Mouse (Mus musculus): Measurements from ENCODE around the gene Cdcp1. TPM values are rescaled to one million over a fixed set of nuclear protein-coding genes. Genes with fewer than 3 reads are reported as not detected.

Cdcp1 gene
- polyA plus RNA-seq, 1 experiment from 2014 or later, result 11.8 TPM

DNA sequence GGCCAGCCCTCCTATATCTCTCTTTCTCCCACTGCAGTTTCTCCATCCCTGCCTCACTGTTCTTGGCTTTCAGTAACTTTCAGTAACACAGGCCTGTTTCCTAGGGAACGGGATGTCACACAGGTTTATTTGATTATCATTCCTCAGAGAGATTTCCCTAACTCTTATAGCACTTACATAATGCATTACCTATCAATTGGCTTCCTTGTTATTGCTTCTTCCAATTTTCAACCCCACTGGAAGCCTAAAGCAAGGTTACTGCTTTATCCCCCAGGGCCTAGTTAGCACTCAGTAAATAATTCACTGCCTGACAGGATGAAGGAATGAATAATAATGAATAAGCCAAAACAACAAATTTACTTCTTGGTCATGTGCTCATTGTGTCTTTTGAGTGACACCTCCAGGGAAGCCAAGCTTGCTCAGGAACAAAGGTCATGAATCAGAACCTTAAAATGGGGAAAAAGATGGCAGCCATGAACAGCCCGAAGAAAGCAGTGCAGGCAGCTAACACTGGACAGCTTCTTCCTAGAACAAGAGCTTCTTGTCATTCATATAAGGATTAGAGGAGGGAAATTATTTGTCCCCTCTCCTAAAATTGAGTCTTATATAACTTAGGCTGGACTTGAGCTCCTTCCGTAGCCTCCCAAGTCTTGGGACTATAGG lies 49.9 kb downstream of the Cdcp1 start:
- no peaks in the 10 kb centered on the region for H3K9me3 ChIP-seq
- H3K4me3 ChIP-seq, result no peak overlapping the region
- no peaks in the 10 kb centered on the region for H3K36me3 ChIP-seq
- H3K27me3 ChIP-seq, result no peaks in the 10 kb centered on the region
- no peak overlapping the region for H3K9ac ChIP-seq
- WGBS, result 84% methylated on average over 3 of the region's 3 CpGs
- ATAC-seq (ENCODE audit: borderline replicate concordance, extremely low read depth, low FRiP score, low TSS enrichment), result no peak
- no peaks in the 10 kb centered on the region for H3K4me1 ChIP-seq
- H3K27ac ChIP-seq, result no peak overlapping the region
- no peak overlapping the region for H3K4me2 ChIP-seq

DNA sequence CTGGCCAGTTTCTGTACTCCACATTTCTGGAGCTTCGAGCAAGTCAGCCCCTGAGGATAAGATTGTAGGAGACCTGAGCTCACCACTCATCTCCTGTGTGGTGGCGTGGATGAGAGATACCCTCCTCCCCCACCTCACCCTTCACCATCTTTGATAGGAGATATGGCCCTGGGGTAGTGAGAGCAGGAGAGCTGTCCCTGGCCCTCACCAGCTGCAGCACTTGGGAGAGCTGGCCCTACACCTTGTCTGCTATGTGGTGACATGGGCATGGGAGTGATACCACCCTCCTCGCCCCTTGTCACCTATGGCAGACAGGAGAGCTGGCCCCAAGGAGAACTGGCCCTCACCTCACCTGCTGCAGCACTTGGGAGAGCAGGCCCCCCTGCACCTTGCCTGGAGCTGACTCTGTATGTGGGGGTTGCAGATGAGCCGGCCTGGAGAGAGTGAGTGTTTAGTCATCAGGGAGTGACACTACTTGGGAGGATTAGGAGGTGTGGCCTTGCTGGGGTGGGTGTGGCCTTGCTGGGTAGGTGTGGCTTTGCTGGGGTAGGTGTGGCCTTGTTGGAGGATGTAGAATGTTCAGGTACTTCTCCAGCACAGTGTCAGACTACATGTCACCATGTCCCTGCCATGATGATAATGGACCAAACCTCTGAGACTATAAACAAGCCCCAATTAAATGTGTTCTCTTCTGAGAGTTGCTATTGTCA lies 52.7 kb downstream of the Cdcp1 start:
- no peak overlapping the region for H3K27ac ChIP-seq
- peak; percentile 67; the same call in 1 of the 2 replicates for ATAC-seq (ENCODE audit: borderline replicate concordance, extremely low read depth, low FRiP score, low TSS enrichment)

DNA sequence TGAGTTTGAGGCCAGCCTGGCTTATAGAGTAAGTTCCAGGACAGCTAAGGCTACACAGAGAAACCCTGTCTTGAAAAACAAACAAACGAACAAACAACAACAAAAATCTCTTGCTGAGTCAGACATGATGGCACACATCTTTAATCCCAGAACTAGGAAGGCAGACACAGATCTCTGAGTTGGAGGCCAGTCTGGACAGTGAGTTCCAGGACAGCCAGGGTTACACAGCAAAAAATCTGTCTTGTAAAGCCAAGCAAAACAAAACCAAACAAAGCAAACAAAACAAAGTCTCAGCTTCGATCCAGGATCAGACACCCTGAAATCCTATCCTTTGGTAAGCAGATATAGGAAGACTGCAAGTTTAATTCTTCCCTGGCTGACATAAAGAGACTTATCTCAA lies 54.0 kb downstream of the Cdcp1 start:
- 49% methylated on average over 2 of the region's 2 CpGs for WGBS
- no peak overlapping the region for H3K9ac ChIP-seq

More for the DNA sequence above, 52.7 kb downstream of the Cdcp1 start:
- H3K4me2 ChIP-seq, result no peak overlapping the region
- no peaks in the 10 kb centered on the region for H3K36me3 ChIP-seq
- no peaks in the 10 kb centered on the region for H3K27me3 ChIP-seq
- WGBS, result 70% methylated on average over 4 of the region's 4 CpGs
- no peak overlapping the region for H3K9ac ChIP-seq
- H3K9me3 ChIP-seq, result no peaks in the 10 kb centered on the region
- no peak overlapping the region for H3K4me3 ChIP-seq
- no peaks in the 10 kb centered on the region for H3K4me1 ChIP-seq

DNA sequence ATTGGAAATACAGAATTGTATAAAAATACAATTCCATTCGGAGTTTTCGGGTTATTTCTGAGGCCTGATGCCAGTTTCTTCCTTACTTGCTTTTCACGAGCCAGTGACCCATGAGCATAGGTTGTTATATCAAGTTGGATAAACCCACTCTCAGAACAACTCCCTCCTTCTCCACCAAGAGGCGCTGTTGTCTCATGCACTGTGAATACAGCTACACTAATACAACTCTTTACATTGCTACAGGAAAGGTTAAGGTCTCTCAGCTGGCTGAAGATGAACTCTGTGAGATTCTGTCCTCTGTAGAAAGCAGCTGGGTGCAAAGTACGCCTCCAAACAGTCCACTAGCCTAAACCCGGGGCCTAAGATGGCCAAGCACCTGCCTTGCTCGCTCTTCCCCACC lies 56.5 kb downstream of the Cdcp1 start:
- H3K27me3 ChIP-seq, result no peaks in the 10 kb centered on the region
- no peak for ATAC-seq (ENCODE audit: borderline replicate concordance, extremely low read depth, low FRiP score, low TSS enrichment)
- no peak overlapping the region for H3K27ac ChIP-seq
- 60% methylated on average over 7 of the region's 7 CpGs for WGBS
- no peak overlapping the region for H3K4me2 ChIP-seq
- H3K4me1 ChIP-seq, result no peaks in the 10 kb centered on the region
- no peaks in the 10 kb centered on the region for H3K36me3 ChIP-seq
- H3K9me3 ChIP-seq, result no peaks in the 10 kb centered on the region
- H3K4me3 ChIP-seq, result no peak overlapping the region
- H3K9ac ChIP-seq, result no peak overlapping the region

More for the DNA sequence above, 54.0 kb downstream of the Cdcp1 start:
- Histone ChIP-seq H3K4me1 (no peaks in the 10 kb centered on the region), H3K9me3 (no peaks in the 10 kb centered on the region), H3K36me3 (no peaks in the 10 kb centered on the region), H3K4me2 (no peak overlapping the region), H3K4me3 (no peak overlapping the region), H3K27ac (no peak overlapping the region), H3K27me3 (no peaks in the 10 kb centered on the region)
- ATAC-seq (ENCODE audit: borderline replicate concordance, extremely low read depth, low FRiP score, low TSS enrichment), result no peak

DNA sequence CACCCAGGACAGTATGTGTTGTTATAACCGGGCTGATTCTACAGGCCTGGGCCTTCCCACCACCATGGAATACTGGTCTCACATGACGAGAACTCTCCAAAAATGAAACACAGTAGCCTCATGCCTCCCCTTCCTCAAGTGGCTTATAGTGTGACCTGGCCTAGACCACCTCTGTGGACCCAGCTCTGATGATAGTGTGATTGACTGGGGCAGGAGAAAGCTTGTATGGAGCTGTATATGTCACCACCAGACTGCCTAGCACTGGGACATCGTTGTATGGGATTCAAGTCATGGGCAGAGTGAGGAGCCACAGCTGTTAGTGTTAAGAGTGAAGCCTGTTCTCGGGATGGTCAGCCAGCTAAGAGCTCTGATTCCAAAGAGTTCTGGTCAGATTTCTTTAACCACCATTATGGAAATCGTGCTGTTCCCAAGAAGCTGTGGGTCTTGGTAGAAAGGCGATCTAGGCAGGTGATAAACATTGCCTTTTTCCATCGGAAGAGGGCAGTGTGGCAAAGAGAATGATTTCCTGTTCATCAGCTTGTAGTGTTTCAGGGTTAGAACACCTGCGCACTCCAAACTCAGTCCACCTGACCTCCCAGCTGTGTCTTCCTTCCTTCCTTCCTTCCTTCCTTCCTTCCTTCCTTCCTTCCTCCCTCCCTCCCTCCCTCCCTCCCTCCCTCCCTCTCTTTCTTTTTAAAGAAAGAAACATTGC lies 57.6 kb downstream of the Cdcp1 start:
- 48% methylated on average over 8 of the region's 8 CpGs for WGBS
- H3K4me3 ChIP-seq, result no peak overlapping the region
- no peaks in the 10 kb centered on the region for H3K4me1 ChIP-seq
- H3K36me3 ChIP-seq, result no peaks in the 10 kb centered on the region
- H3K9me3 ChIP-seq, result no peaks in the 10 kb centered on the region
- H3K27ac ChIP-seq, result no peak overlapping the region
- no peak overlapping the region for H3K9ac ChIP-seq
- H3K27me3 ChIP-seq, result no peaks in the 10 kb centered on the region
- ATAC-seq (ENCODE audit: borderline replicate concordance, extremely low read depth, low FRiP score, low TSS enrichment), result no peak
- no peak overlapping the region for H3K4me2 ChIP-seq

DNA sequence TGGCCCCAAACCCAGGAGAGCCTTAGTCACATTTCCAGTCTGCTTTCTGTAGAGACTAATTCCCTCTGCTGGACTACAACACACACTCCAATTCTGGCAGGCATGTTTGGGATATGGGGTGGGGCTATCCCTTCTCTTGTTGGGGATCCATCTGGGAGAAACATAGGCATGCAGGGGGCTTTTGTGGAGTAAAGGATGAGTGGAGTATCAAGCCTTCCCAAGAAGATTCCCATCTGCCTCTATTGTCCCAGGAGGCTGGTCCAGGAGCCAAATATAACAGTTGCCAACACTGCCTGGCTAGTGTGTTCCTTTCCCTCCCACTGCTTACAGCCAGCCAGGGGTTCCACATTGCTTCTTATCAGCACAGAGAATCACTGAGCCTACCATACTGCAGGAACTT lies 58.1 kb downstream of the Cdcp1 start:
- H3K27ac ChIP-seq, result no peak overlapping the region
- no peak for ATAC-seq (ENCODE audit: borderline replicate concordance, extremely low read depth, low FRiP score, low TSS enrichment)
- no peaks in the 10 kb centered on the region for H3K9me3 ChIP-seq
- no peak overlapping the region for H3K9ac ChIP-seq
- no peak overlapping the region for H3K4me2 ChIP-seq
- H3K27me3 ChIP-seq, result no peaks in the 10 kb centered on the region
- no peaks in the 10 kb centered on the region for H3K4me1 ChIP-seq
- no peak overlapping the region for H3K4me3 ChIP-seq
- no peaks in the 10 kb centered on the region for H3K36me3 ChIP-seq

DNA sequence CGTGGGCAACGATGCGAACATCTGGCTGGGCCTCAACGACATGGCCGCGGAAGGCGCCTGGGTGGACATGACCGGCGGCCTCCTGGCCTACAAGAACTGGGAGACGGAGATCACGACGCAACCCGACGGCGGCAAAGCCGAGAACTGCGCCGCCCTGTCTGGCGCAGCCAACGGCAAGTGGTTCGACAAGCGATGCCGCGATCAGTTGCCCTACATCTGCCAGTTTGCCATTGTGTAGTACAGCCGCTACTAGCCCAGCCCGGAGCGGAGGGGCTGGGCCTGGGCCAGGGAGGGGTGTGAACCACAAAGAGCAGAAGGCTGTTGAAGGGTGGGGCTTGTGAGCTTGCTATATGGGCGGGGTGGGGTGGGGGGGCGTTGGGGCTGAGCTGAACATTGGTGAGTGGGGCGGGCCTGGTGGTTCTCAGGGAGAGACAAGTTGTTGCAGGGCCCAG lies 58.9 kb downstream of the Cdcp1 start:
- H3K36me3 ChIP-seq, result no peaks in the 10 kb centered on the region
- no peak overlapping the region for H3K27ac ChIP-seq
- peak; percentile 68; the same call in 1 of the 2 replicates for ATAC-seq (ENCODE audit: borderline replicate concordance, extremely low read depth, low FRiP score, low TSS enrichment)
- no peaks in the 10 kb centered on the region for H3K9me3 ChIP-seq
- 0 out of 2 replicates have a peak overlapping the region, but pooled peaks have one; percentile 13 for H3K4me3 ChIP-seq
- H3K4me1 ChIP-seq, result no peaks in the 10 kb centered on the region
- H3K27me3 ChIP-seq, result no peaks in the 10 kb centered on the region
- WGBS, result 21% methylated on average over 30 of the region's 30 CpGs
- peak overlapping the region; percentile 52 for H3K4me2 ChIP-seq
- no peak overlapping the region for H3K9ac ChIP-seq

DNA sequence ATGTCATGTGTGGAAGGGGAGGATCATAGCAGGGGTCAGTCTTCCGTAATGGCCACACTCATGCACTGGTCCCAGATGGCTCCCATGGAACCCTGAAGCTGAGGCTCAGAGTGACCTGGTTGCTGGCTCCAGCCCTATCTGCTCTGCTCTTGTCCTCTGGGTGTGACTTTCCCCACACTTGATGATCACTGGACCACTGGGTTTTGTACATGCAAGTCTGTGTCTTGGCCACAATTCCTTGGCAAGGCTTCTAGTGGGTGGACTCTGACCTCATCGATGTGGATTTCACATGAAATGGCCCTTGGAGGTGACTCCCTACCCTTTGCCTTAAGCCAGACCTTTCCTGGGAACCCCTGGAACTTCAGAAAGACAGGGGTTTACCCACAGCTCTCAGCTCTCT lies 62.7 kb downstream of the Cdcp1 start:
- Histone ChIP-seq H3K36me3 (no peaks in the 10 kb centered on the region), H3K4me2 (no peak overlapping the region), H3K4me1 (peaks cover 17% of the 10 kb centered on the region; the same call in 1 of the 2 replicates), H3K4me3 (no peak overlapping the region), H3K27me3 (no peaks in the 10 kb centered on the region), H3K9me3 (no peaks in the 10 kb centered on the region), H3K27ac (no peak overlapping the region), H3K9ac (no peak overlapping the region)
- WGBS, result 82% methylated on average over 2 of the region's 2 CpGs
- no peak for ATAC-seq (ENCODE audit: borderline replicate concordance, extremely low read depth, low FRiP score, low TSS enrichment)

DNA sequence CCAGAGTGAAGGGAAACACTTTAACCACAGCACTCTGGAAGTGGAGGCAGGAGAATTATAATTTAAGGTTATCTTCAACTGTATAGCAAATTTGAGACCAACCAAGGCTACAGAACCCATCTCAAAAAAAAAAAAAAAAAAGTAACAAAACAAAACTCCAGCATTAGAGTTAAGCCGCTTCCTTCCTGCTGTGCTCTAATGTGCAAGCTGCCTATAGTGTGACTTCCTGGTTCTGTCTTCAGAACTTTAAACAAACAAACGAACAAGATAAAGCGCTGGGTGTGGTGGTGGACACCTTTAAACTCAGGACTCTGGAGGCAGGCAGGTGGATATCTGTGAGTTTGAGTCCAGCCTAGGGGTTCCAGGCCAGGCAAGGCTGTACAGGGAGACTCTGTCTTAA lies 63.8 kb downstream of the Cdcp1 start:
- H3K4me3 ChIP-seq, result no peak overlapping the region
- H3K9ac ChIP-seq, result no peak overlapping the region
- no peak overlapping the region for H3K4me2 ChIP-seq
- H3K4me1 ChIP-seq, result peaks cover 17% of the 10 kb centered on the region; the same call in 1 of the 2 replicates
- 57% methylated on average over 3 of the region's 3 CpGs for WGBS
- H3K27me3 ChIP-seq, result no peaks in the 10 kb centered on the region
- H3K9me3 ChIP-seq, result no peaks in the 10 kb centered on the region
- no peaks in the 10 kb centered on the region for H3K36me3 ChIP-seq
- H3K27ac ChIP-seq, result no peak overlapping the region
- ATAC-seq (ENCODE audit: borderline replicate concordance, extremely low read depth, low FRiP score, low TSS enrichment), result no peak

DNA sequence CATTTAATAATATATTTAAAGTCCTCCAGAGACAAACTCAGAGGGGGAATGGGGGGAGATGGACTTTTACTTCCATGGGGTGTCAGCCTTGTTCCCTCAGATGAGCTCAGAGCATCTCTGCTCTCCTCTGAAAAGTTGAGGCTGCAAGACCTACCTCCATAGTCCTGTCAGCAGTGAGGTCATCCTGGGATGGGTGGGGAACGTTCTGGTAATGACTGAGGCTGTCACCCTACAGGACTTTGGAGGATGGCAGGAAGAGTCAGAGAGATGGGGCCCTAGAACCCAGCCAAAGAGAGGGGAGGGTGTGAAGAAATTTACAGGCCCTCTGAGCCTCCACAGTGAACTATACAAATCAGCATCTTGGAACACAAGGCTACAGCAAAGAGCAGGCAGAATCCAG lies 64.3 kb downstream of the Cdcp1 start:
- H3K9me3 ChIP-seq, result no peaks in the 10 kb centered on the region
- 38% methylated on average over 1 of the region's 1 CpGs for WGBS
- H3K4me3 ChIP-seq, result no peak overlapping the region
- no peaks in the 10 kb centered on the region for H3K36me3 ChIP-seq
- ATAC-seq (ENCODE audit: borderline replicate concordance, extremely low read depth, low FRiP score, low TSS enrichment), result no peak
- H3K27me3 ChIP-seq, result no peaks in the 10 kb centered on the region
- no peak overlapping the region for H3K27ac ChIP-seq
- H3K9ac ChIP-seq, result no peak overlapping the region
- peaks cover 17% of the 10 kb centered on the region; the same call in 1 of the 2 replicates for H3K4me1 ChIP-seq
- no peak overlapping the region for H3K4me2 ChIP-seq

DNA sequence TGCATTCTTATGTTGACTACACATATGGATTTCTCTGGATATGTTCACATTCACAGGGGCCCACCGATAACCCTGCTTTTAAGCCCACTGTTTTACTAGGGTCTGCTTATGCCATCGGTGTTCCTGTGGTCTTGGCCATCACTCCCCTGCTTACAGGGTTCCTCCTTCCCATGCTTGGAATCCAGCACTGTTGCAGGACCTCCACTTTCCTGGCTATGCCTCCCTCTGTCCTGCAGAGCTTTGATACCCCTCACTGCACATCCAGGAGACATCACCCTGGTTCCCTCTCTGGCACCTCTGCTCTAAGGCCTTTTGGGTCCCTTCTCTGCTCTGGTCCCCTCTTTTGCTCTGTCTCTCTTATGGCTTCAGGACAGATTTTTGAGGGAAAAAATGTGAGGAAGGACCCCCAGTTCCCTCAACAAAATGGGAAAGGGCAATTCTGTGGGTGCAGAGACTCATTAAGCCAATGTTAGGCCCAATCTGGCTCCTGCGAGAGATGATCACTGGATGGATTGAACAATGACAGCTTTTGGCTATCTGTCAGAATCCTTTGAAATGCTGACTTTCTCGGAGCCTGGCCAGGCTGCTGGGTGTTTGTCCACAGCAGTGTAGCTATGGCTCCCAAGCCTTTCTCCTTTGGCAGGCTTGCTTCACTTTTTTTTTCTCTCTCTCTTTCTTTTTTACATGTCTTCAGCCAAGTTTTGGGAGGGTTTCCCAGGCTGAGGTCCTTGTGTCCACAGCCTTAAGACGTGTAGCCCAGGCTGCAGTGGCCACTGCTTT lies 65.4 kb downstream of the Cdcp1 start, which contains the start of gene Clec3b:
Clec3b (plus strand) TSS at position 706 of the 780 bp plus-strand sequence.
- H3K27ac ChIP-seq, result peak within 1 kb of the TSS; percentile 79
- WGBS, result 59% methylated on average over 5 of the region's 5 CpGs
- ATAC-seq (ENCODE audit: borderline replicate concordance, extremely low read depth, low FRiP score, low TSS enrichment), result 0 out of 2 replicates have a peak, but pooled peaks have one; percentile 47

More for the DNA sequence above, 65.4 kb downstream of the Cdcp1 start, which contains the start of gene Clec3b:
- no peak within 1 kb of the TSS for H3K4me2 ChIP-seq
- H3K9ac ChIP-seq, result no peak within 1 kb of the TSS
- no peaks in the 10 kb centered on the region for H3K9me3 ChIP-seq
- H3K4me1 ChIP-seq, result peaks cover 17% of the 10 kb centered on the region; the same call in 1 of the 2 replicates
- H3K27me3 ChIP-seq, result no peaks in the 10 kb centered on the region
- H3K36me3 ChIP-seq, result no peaks in the 10 kb centered on the region
- no peak within 1 kb of the TSS for H3K4me3 ChIP-seq
